Mouse (Mus musculus): Measurements from ENCODE around the gene Susd4.

Gene Susd4

DNA sequence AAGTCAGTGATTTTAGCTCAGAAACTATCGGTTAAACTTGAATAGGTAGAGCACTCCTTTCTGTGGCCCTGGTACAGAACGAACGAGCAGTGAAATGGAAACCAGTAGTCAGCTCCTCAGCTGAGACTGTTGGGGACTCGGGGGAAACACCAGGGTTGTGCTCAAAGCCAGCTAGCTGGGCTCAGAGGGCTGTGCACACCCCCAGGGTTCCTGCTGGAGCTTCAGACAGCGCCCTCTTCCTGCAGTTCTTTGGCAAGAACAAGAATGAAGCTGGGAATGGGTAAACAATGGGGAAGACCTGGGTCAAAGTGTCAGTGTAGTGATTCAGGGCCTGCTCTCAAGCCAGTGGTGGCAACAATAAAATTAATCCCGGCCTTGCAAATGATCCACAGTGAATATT lies 88.5 kb downstream of the Susd4 start:
- no peak for DNase-seq (ENCODE audit: extremely low read depth, low read depth, low spot score)

DNA sequence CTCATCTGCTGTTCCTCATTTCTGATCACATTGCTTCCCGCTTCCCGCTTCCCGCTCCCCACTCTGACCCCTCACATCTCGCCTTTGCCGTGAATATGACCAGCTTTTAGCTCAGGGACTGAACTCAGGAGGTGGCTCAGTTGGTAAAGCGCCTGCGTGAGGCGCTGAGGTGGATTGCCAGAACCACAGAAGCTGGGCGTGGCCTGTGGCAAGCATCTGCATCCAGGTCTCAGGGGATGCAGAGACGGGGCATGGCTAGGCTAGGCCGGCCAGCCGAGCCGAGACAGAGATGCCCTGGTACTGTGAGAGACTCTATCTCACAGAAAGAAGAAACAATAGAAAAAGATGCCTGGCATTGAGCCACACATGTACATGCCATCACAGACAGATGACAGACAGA lies 93.0 kb downstream of the Susd4 start:
- no peak for DNase-seq (ENCODE audit: extremely low read depth, low read depth, low spot score)

DNA sequence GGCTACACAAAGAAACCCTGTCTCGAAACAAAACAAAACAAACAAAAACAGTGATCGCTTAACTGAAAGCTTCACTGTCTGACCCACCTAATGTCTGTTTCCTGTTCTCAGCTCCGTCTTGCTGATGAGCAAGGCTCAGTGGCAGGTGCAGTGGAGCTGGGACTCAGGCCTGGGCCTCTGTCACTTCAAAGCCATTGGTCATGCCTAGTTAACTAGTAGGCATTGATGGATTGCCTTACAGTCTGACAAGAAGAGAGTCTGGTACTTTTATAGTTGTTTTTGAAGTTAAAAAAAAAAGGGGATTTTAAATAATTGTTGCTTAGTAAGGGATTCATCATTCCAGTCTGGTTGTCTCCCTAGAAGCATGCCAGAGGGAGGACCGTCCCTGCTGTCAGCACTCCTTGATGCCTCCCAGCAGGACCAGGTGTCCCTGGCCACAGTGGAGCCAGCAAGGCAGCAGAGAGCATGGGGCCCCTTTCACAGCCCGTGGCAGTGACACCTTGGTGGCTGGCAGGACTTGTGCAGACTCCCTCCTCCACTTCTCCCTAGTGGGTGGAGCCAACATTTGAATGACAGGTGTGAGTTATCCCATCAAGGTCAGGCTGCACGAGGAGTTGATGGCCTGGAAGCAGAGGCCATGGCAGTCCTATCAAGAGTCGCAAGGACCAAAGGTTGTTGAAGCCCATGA lies 98.2 kb downstream of the Susd4 start:
- no peak for DNase-seq (ENCODE audit: extremely low read depth, low read depth, low spot score)

DNA sequence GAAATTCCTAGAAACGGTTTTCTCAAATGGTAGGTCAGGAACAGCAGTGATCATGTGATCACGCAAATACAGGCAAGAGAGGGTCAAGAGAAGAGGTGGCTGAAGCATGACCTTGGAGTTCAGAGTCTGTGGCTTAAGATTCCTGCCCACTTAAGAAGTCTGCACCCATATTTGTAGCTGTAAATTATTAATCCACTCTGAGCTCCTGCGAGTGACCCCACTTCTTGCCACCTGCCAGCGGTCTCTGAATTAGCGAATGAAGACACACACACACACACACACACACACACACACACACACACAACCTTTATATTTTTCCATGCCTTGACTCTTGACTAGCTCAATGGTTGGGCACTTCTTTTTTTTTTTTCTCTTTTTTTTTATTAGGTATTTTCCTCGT lies 99.7 kb downstream of the Susd4 start:
- DNase-seq (ENCODE audit: extremely low read depth, low read depth, low spot score), result no peak

DNA sequence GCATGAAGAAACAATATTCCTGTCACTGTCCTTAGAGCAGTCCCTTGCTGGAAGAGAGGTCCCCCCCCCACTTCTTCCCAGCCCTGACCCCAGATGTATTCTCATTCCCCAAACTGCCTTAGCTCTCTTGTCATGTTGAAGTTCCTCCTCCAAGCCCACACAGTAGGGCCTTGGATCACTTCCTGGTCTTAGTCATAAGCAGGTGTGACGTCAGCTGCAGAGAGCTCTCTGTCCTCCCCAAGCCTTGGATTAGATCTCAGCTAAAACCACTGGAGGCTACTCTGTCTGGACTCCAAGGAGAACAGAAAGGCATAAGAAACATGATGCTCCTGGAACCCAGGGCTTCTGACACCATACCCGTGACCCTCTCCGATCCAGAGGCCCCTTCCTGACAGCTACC lies 104.2 kb downstream of the Susd4 start:
- no peak for DNase-seq (ENCODE audit: extremely low read depth, low read depth, low spot score)

DNA sequence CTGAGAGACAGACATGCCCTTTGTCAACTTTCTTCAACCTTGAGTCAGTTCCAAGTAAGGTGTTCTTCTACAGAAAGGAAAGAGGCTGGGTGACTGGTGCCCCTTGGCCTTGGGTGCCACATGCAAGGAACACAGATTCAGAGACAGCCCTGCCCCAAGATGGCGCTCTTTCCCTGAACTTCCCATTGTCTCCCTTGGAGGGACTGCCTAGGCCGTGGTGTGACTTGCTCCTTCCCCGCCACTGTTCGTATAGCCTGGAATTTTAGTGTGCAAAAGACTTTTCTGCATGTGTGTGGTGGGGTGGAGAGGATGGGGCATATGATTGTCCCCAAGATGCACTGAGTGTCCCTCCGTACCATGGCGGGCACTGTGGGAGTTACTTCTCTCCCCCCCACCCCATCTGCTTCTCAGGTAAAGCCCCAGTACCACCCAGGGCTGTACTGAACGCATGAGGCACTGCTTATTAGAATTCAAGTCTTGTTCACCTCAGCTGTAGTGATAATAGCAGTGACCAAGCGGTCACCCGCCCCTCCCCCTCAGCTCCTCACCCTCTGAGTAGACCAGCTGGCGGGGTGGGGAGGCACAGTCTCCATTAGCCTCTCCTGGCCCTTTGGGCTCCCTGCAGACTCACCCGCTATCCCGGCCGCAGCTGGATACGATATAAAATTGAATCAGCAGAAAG lies 104.9 kb downstream of the Susd4 start:
- no peak for DNase-seq (ENCODE audit: extremely low read depth, low read depth, low spot score)

DNA sequence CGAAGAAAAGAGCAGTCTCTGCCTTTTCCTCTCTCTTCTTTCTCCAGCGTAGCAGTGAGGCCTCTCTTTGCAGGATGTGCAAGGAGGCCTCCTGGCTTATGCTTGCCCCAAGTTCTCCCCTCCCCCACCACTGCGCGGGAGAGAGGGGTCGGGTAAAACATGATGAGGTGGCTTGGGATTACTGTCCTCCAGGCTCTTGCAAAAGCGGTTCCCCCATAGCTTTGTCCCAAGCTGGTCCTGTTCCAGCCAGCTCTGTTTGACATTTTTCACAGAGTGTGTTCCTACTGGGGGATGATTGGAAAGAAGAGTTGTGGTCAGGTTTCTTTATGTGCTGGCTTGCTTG lies 105.4 kb downstream of the Susd4 start:
- no peak for DNase-seq (ENCODE audit: extremely low read depth, low read depth, low spot score)

DNA sequence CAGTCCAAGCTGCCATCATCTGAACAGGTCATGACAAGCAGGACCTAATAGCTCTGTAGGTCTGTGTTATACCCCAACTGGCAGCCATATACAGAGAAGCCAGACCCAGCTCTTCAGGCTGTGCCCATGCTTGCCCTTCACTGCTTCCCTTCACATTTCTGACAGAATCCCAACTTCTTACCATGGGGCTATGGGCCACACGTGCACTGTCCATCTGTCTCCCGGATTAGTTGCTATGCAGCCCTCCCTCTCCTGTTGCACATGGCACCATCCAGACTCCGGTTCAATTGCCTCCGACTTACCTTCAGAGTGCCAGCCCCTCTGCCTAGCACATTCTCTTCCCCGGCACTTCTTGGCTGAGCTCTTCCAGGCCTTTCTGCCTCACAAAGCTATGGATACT lies 114.5 kb downstream of the Susd4 start:
- no peak for DNase-seq (ENCODE audit: extremely low read depth, low read depth, low spot score)

DNA sequence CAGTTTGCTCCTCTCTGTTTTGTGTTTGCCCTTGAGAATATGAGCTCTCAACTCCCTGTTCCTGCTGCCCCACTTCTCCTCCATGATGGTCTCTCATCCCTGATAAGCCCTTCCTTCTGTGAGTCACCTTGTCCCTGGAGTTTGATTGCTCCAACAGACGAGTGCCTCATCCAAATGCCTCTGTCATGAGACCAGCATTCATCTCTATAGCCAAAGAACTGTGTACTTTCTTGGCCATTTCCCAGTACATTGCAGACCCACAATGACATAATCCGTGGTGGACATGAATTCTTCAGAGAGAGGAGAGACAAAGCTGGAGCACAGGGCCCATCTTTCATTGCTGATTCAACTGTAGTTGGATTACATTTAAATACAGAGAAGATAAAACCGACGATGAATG lies 115.1 kb downstream of the Susd4 start:
- DNase-seq (ENCODE audit: extremely low read depth, low read depth, low spot score), result no peak

DNA sequence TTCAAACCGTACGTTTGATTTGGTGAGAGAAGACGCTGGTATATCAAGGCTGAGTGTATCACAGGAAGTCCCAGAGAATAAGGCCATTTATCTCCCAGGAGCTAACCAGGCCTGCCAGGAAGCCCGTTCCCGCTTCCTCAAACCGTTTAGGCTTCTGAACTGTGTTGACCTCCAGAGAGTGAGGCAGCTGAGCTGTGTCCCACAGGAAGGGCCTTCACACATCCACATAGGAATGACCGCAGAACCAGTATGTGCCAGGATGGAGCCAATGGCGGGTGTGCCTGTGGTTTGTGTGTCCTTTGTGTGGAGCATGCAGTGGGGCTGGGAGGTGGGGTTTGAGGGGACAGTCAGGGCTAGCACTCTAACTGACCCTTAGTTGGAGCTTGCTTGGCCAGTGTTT lies 117.6 kb downstream of the Susd4 start:
- DNase-seq (ENCODE audit: extremely low read depth, low read depth, low spot score), result no peak

DNA sequence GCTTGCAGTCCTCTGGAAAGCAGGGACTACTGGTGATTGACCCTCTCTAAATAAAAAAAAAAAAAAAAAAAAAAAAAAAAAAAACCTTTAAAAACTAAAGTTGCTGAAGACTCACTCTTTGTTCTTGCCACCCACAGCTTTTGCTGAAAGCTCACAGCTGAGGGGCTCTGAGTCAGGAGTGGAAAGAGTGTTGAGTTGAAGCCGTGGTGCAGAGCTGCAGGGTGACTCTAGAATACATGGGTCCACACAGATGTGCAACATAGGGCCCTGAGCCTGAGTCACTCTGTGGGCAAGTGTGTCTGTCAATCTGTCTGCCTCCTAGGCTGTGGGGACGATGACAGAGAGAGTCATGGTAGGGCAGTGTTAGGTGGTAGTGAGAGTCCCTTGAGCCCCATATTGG lies 119.0 kb downstream of the Susd4 start:
- no peak for DNase-seq (ENCODE audit: extremely low read depth, low read depth, low spot score)

DNA sequence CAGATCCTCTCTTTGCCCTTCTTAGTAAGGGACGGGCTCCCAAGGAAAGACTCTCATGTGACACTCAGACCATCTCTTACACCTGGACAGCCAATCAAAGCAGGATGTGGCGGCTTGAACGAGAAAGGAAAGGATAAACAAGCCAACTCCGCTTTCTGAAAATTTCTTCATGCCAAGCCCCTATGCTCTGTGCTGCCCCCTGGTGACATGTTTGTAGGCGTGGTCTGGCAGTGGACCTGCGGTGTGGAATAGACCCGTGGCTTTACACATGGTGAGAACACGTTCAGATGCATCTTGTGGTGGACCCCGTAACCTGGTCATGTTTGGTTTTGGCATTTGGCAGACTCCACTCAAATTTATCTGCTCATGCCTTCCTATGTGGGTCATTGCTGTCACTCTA lies 132.0 kb downstream of the Susd4 start:
- no peak for DNase-seq (ENCODE audit: extremely low read depth, low read depth, low spot score)

DNA sequence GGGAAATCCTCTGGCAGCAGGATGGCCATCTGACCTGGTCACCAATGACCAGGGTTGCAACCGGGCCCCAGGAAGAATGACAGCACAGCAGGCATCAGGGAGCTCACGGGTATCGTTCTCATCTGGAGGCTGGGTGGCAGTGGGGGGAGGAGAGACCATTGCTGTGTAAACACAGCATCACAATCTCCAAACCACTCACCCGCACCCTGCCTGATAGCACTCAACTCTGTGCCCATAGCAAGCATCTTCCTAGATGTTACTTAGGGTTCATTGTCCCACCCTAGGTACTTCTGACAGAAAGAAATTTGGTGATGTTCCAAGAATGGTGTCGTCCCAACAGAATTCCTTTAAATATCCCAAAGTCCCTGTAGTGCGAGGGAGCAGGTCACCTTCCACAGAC lies 133.4 kb downstream of the Susd4 start:
- DNase-seq (ENCODE audit: extremely low read depth, low read depth, low spot score), result no peak

DNA sequence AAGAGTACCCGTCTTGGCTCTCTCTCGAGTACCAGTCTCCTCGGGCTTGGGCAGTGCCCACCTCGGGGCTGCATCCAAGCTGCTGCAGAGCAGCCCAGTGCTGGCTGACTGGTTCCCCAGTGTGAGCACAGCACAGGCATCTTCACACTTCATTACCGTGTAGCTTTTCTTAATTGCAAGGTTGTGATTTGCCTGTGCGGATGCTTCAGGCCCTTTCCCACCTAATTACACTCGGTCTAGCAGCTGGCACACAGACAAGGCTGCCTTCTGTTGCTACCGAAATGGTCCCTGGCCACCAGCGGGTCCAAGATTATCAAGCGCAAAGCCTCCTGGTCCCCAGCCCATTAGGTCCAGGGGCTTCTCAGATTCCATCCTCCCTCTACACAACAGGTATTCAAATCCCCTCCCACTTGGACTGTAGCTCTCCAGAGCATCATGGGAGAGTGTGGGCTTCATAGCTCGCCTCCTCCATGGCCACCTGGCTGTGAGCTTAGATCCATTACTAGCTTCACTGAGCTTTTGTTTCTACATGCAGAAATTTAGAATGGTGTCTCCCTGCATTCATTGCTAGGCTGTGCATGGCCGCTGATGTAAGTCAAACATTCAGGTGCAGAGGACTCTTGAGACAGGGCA lies 134.0 kb downstream of the Susd4 start:
- no peak for DNase-seq (ENCODE audit: extremely low read depth, low read depth, low spot score)

DNA sequence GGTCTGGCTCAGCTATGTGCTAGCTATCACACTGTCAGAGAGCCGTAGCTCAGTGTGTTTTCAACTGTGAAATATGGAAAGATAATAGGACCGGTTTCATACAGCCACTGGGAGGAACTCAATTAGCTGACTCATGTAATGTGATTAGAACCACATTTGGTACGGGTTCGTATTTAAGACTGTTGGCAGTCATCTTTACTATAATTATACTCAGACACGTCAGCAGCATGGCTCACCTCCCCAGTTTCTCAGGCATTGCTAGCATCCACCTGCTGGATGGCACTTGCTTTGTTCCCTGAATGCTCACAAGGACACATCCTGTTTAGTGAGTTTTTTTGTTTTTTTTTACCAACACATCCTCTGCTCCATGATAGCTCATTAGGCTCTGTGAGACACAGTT lies 138.4 kb downstream of the Susd4 start:
- DNase-seq (ENCODE audit: extremely low read depth, low read depth, low spot score), result no peak

DNA sequence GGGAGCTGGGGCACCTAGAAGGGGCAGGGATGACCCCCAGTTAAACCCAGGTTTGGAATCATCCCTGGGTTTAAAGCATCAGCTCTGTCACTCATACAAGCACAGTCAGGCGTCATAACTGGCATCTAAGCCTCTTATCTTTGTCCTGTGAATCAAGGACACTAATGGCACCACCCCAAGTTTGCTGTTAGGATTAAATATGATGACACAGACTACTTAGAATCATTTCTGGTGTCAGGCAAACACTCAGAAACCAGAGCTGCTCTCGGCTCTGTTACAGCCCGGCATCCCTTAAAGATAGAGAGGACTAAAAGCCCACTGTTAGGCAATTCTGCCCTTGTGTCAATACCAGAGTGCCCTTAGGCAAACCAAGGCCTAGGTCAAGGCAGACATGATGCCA lies 139.2 kb downstream of the Susd4 start:
- DNase-seq (ENCODE audit: extremely low read depth, low read depth, low spot score), result no peak

DNA sequence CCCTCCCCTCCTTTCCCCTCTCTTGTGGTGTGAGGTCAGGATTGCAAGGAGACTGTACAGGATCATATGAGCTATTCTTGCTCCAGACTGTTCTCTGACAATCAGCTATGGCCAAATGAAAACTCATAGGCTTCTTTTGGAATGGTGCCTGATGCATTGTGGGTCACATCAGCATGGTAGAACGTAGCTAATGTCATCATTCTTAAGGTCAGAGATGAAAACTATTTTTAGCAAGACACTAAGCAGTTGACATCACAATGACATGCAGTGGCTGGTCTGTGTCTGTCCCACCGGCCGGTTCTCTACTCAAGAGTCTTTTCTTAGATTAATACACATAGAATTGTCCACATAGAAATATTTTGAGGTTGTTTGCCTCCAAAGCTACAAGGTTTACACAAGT lies 142.0 kb downstream of the Susd4 start:
- no peak for DNase-seq (ENCODE audit: extremely low read depth, low read depth, low spot score)

DNA sequence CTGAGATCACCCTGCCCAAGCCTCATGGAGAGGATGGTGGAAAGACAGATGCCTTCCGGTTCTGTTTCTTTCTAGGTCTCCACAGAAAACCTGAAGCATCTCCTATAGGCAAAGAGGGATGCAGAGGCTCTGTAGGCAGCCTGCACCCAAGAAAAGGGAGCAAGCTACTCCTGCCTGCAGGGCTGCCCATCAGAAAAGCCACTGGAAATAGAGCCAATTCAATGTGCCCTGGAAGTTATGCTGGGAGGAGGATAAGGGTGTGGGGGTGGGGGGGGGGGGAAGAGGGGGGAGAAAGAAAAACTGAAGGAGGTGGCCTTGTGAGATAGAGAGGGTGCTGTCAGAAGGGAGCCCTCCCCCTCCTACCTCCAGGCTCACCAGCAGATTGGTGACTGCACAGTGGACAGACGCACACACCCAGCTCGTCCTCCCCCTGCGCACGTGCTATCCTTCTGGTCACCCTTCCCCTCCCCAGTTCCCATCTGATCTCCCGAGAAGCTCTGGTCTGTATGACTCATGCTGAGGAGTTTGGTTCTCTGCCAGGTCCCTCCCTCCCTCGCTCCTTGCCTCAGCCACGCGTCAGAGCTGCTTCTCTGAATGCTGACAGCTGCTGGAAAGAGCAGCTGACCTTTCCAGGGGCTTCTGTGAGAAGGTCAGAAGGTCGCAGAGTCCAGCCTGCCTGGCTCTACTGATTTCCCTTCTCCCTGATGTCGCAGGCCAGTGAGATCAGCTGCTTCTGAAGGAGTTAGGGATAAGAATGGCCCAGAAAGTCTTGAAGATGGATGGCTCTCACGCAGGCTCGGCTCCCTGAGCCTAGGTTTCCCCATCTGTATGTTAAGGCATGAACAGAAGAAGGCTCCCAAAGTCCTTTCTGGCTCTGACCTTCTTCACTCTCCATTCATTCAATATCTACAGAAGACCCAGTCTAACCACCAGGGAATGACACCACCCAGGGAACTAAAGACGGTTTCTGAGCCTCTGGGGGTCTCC lies 144.7 kb downstream of the Susd4 start:
- peak; percentile 37 for DNase-seq (ENCODE audit: extremely low read depth, low read depth, low spot score)

DNA sequence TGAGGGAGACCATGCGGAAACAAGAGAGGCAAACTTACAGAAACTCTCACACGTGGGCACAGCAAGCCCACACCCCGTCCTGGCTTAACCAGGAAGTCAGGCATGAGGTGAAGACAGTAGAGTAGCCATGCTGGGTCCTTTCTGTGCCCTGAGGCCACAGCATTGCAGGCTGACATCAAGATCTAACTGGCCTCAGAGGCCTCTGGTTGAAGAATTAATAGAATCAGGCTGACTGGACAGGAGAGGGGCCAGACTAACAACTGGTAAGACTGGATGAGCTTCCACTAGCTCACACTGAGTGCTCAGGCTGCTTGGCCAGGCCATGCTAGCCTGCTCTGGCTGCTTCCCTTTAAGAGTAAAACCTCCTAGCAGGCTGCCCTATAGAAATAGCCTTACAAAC lies 145.4 kb downstream of the Susd4 start:
- no peak for DNase-seq (ENCODE audit: extremely low read depth, low read depth, low spot score)

DNA sequence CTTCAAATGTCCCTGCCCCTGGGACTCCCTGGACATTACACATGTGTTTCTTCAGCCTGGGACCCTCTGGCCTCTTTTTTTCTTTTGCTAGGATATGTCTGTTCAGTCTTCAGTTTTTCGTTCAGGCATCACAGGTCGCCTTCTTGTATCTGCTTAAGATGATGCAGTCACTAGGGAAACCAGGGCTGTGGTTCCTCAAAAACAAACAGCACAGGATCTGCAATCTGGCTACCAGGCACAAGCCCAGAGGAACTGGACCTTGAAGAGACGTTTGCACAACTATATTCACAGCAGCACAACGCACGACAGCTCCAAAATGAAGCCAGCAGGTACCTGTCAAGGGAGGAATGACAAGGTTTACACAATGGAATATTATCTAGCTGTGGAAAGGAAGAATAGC lies 145.9 kb downstream of the Susd4 start:
- DNase-seq (ENCODE audit: extremely low read depth, low read depth, low spot score), result no peak

DNA sequence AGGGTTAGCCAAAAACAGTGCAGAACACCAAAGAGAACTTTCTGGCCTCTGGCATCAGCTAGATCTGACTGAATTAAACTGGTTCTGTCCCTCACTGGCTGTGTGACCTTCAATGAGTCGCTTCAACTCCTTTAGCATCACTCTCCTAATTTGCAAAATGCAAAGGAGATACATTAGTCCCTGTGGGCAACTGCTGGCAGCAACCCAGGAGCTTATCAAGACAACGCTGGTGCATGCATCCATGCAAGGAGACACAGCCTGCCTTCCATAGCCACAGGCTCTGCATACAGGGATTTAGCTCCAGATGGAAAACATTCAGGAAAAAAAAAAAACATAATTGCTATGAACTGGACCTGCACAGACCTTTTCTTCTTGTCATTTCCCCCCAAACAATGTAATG lies 148.9 kb downstream of the Susd4 start:
- DNase-seq (ENCODE audit: extremely low read depth, low read depth, low spot score), result no peak

Data from fat pad, adult 2 months (tissue).